Mouse (Mus musculus) bone marrow, adult 2 months (tissue): ENCODE data around the gene Dock7.

ENCODE experiments used
- CTCF ChIP-seq: fragments of 200-500 bp; IDR thresholded peaks from 2 replicates; pipeline ENCODE4 v1.5.1; 2011; ENCODE audit warnings: low read length, control low read depth; ENCODE audit not compliant: control insufficient read depth, insufficient read depth
- POLR2A ChIP-seq: fragments of 200-500 bp; IDR thresholded peaks from 2 replicates; pipeline ENCODE4 v1.6.1; 2011; ENCODE audit warnings: low read depth, mild to moderate bottlenecking, control low read depth, low read length, borderline replicate concordance; ENCODE audit not compliant: control insufficient read depth

DNA sequence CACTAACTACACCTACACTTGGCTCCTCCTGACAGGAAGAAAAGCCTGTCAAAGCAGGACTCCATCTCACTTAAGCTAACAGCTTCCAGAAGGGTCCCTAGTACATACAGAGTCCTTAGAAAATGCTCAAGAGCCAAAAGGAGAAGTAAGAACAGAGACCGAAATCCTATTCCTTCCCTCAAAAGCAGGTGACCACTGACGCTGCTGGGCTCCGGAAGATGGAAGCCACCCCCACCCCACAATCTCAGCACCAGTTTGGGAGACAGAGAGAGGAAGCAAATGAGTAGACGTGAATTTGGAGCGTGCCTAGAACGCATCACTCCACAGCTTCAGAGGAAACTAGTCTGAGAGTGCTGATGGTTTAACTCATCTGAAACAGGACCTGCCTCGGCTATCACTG, 20.0 kb downstream of the Dock7 start:
- no peak for TF ChIP-seq CTCF
- TF ChIP-seq POLR2A = no peak
